Mouse (Mus musculus) thymus, adult 2 months (tissue): ENCODE results near the gene Ftsj1. TPM values are rescaled to one million over a fixed set of nuclear protein-coding genes. Genes with fewer than 3 reads are reported as not detected.

Experiments used
- DNase-seq: peaks from one replicate; pipeline ENCODE4 v3.0.0; 2021
- H3K27ac ChIP-seq: fragments of 200-500 bp; 2 replicates; pipeline ENCODE4 v1.5.1; 2012; ENCODE audit warnings: low read length, control low read depth; ENCODE audit not compliant: control insufficient read depth, insufficient read depth
- H3K27me3 ChIP-seq: fragments of 200-500 bp; 2 replicates; pipeline ENCODE4 v1.6.1; 2012; ENCODE audit warnings: mild to moderate bottlenecking, low read length, moderate library complexity, mixed read lengths; ENCODE audit not compliant: control insufficient read depth, insufficient read depth
- H3K36me3 ChIP-seq: fragments of 200-500 bp; 2 replicates; pipeline ENCODE4 v1.6.1; 2012; ENCODE audit warnings: mild to moderate bottlenecking, low read length, moderate library complexity; ENCODE audit not compliant: control insufficient read depth, insufficient read depth
- H3K4me1 ChIP-seq: fragments of 200-500 bp; replicated peaks from 2 replicates; pipeline ENCODE4 v1.6.1; 2012; ENCODE audit warnings: low read length; ENCODE audit not compliant: control insufficient read depth, insufficient read depth
- H3K4me3 ChIP-seq: fragments of 200-500 bp; 2 replicates; pipeline ENCODE4 v1.5.1; 2012; ENCODE audit warnings: mild to moderate bottlenecking, low read length, control low read depth, moderate library complexity; ENCODE audit not compliant: control insufficient read depth, insufficient read depth
- CTCF ChIP-seq: fragments of 200-500 bp; IDR thresholded peaks from 2 replicates; pipeline ENCODE4 v1.5.1; 2012; ENCODE audit warnings: mild to moderate bottlenecking, control low read depth, low read length, moderate library complexity, borderline replicate concordance; ENCODE audit not compliant: control insufficient read depth, poor library complexity, insufficient read depth; ENCODE audit errors: extremely low read depth
- POLR2A ChIP-seq: fragments of 200-500 bp; IDR thresholded peaks from 2 replicates; pipeline ENCODE4 v1.6.1; 2012; ENCODE audit warnings: mild to moderate bottlenecking, low read length, control low read depth, moderate library complexity; ENCODE audit not compliant: control insufficient read depth, poor library complexity, insufficient read depth; ENCODE audit errors: extremely low read depth
- WGBS: fragments of 180-500 bp; shearing (Covaris S2); methylation state at CpG from one replicate; pipeline ENCODE4 v1.1.7; 2018; 5-methylcytosine and 5-hydroxymethylcytosine counted together
- polyA plus RNA-seq: library from polyadenylated mRNA; depleted of rRNA; stranded (reverse); fragments of >200 nt; gene quantifications from 2 replicates; pipeline ENCODE4 v1.2.3, GENCODE M21; 2012

Gene Ftsj1
- polyA plus RNA-seq, 1 experiment, result 50.2 TPM

GRCm38 (mm10) chrX:8222678-8223421 lies 29.4 kb downstream of the Ftsj1 start:
- no peak overlapping the region for H3K27ac ChIP-seq
- H3K4me3 ChIP-seq, result no peak overlapping the region
- TF ChIP-seq POLR2A (no peak), CTCF (no peak)
- no peak for DNase-seq
- 82% methylated on average over 7 of the region's 7 CpGs for WGBS
- no peaks in the 10 kb centered on the region for H3K27me3 ChIP-seq
- no peaks in the 10 kb centered on the region for H3K4me1 ChIP-seq
- no peaks in the 10 kb centered on the region for H3K36me3 ChIP-seq

DNA sequence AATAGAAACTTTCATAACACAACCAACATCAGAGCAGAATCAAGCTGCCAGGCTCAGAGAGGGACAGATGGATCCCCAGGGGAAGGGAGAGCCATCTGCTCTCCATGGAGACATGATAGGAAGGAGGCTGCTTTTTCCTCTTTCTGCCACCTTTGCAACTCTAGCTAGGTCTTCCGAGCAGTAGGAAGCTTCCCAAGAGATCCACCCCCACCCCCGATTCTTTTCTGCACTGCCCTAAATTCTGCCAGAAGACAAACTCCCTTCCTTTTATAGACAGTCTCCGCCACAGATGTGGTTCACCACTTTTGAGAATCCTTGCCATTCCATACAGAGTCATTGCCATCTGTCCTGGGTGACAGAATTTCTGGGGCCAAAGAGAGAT lies 29.9 kb downstream of the Ftsj1 start:
- Histone ChIP-seq H3K4me3 (no peak overlapping the region), H3K27ac (no peak overlapping the region)
- WGBS, result 87% methylated on average over 3 of the region's 3 CpGs

DNA sequence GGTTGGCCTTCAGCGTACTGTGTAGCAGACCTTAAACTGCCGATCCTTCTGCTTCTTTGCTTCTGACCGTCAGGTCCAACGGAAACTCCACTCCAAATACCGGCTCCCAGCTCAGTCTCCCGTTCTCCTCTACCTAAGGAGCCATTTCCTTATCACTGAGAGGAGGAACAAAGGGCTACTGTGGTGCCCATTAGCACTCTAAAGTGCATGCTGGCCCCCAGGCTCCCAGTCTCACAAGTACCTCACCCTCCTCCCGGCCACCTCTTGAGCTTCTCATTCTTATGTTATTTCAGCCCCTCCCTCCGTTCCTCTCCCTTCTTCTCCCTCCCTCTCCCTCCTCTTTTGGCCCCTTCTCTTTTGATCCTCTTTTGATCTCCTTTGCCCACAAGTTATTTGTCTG lies 32.6 kb downstream of the Ftsj1 start:
- Histone ChIP-seq H3K27ac (no peak overlapping the region), H3K36me3 (no peaks in the 10 kb centered on the region), H3K4me1 (no peaks in the 10 kb centered on the region), H3K4me3 (no peak overlapping the region), H3K27me3 (no peaks in the 10 kb centered on the region)
- 76% methylated on average over 8 of the region's 8 CpGs for WGBS
- no peak for DNase-seq
- TF ChIP-seq CTCF, result no peak
- no peak for TF ChIP-seq POLR2A

More for the DNA sequence above, 29.9 kb downstream of the Ftsj1 start:
- Histone ChIP-seq H3K27me3 (no peaks in the 10 kb centered on the region), H3K36me3 (no peaks in the 10 kb centered on the region), H3K4me1 (no peaks in the 10 kb centered on the region)
- DNase-seq, result no peak
- TF ChIP-seq CTCF (no peak), POLR2A (no peak)

- no peak for DNase-seq
- no peaks in the 10 kb centered on the region for H3K4me1 ChIP-seq
- H3K27me3 ChIP-seq, result no peaks in the 10 kb centered on the region
- TF ChIP-seq POLR2A (no peak), CTCF (no peak)
- no peak overlapping the region for H3K4me3 ChIP-seq
- WGBS, result 80% methylated on average over 2 of the region's 2 CpGs
- no peaks in the 10 kb centered on the region for H3K36me3 ChIP-seq
- H3K27ac ChIP-seq, result no peak overlapping the region
These were observed 34.1 kb downstream of the Ftsj1 start for GRCm38 (mm10) chrX:8218114-8218513.

DNA sequence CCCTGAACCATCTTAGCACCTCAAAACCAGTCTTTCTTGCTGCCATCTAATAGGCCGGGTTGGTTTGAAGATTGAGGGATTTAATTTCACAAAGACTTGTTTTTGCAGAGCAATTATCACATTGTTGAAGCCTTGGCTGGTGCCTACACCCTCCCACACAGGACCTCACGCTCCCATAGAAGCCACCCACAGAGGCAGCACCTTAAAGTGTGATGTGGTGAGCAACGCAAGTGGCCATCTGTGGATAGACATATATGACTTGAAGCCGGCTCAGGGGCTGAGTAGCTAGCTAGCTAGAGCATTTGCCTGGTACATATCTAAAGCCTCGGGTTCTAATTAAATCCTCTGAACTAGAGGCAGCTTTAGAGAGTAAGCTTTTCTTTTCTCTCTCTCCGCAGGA lies 34.8 kb downstream of the Ftsj1 start:
- no peaks in the 10 kb centered on the region for H3K27me3 ChIP-seq
- no peak for DNase-seq
- H3K36me3 ChIP-seq, result no peaks in the 10 kb centered on the region
- no peaks in the 10 kb centered on the region for H3K4me1 ChIP-seq
- no peak overlapping the region for H3K4me3 ChIP-seq
- TF ChIP-seq CTCF (no peak), POLR2A (no peak)
- WGBS, result 82% methylated on average over 6 of the region's 6 CpGs
- H3K27ac ChIP-seq, result no peak overlapping the region

DNA sequence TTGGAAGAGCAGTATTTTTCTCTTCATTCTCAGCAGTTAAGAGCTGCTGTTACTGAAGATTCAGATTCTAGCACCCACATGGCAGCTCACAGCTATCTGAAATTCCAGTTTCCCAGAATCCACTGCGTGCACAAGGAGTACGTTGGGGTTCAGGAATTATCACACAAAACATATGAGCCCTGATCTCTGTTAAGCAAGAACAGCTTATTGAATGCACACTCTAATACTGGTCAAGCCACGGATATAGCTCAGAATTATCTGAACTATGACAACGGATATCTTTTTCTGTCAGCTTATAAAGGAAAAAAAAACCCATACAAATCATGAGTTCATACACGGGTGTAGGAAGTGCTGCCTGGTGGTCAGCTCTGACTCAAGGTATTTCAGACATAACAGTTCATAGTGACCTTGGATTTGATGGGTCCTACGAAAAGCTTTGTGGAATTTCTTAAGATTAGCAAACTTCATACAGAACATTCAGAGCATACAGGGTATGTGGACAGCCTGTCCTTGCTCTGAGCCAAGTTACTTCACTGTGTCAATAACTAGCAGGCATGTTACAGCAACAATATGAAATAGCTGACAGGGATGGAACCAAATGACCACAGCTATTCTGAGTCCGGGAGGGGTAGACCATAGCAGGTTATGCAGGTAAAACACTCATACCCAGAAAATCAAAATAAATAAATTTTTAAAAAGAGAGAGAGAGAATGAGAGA lies 40.6 kb downstream of the Ftsj1 start:
- Histone ChIP-seq H3K36me3 (no peaks in the 10 kb centered on the region), H3K4me1 (no peaks in the 10 kb centered on the region), H3K27me3 (no peaks in the 10 kb centered on the region), H3K27ac (no peak overlapping the region), H3K4me3 (no peak overlapping the region)
- 85% methylated on average over 7 of the region's 7 CpGs for WGBS
- no peak for DNase-seq
- TF ChIP-seq CTCF (no peak), POLR2A (no peak)
